Mouse (Mus musculus) stomach, postnatal 0 days (tissue): ENCODE data around the gene Pcsk2. TPM values are rescaled to one million over a fixed set of nuclear protein-coding genes. Genes with fewer than 3 reads are reported as not detected.
A peak's percentile ranks its signal among the peaks of the same experiment; 100 is the strongest.

Experiments
- ATAC-seq: fragments of 200-750 bp; cut with Nextera tagmentation; 2 replicates; pipeline ENCODE4 v1.8.0; 2017; ENCODE audit not compliant: low FRiP score, low TSS enrichment
- DNase-seq: peaks from one replicate; pipeline ENCODE4 v3.0.0-alpha.2; 2016; ENCODE audit warnings: low spot score
- H3K27ac ChIP-seq: fragments of 300-500 bp; sonication (generic); replicated peaks from 2 replicates; pipeline ENCODE4 v1.5.1; 2014; ENCODE audit warnings: mild to moderate bottlenecking, control low read depth
- H3K27me3 ChIP-seq: fragments of 300-500 bp; sonication (generic); 2 replicates; pipeline ENCODE4 v1.6.1; 2014; ENCODE audit warnings: low read length; ENCODE audit not compliant: control insufficient read depth, insufficient read depth
- H3K36me3 ChIP-seq: fragments of 300-500 bp; sonication (generic); 2 replicates; pipeline ENCODE4 v1.6.1; 2014; ENCODE audit warnings: low read length, mixed read lengths; ENCODE audit not compliant: control insufficient read depth, insufficient read depth
- H3K4me1 ChIP-seq: fragments of 300-500 bp; sonication (generic); replicated peaks from 2 replicates; pipeline ENCODE4 v1.6.1; 2014; ENCODE audit warnings: antibody characterized with exemption; ENCODE audit not compliant: control insufficient read depth, insufficient read depth
- H3K4me2 ChIP-seq: fragments of 300-500 bp; sonication (generic); replicated peaks from 2 replicates; pipeline ENCODE4 v1.6.1; 2014; ENCODE audit warnings: low read depth, mild to moderate bottlenecking, control low read depth, moderate library complexity
- H3K4me3 ChIP-seq: fragments of 300-500 bp; sonication (generic); 2 replicates; pipeline ENCODE4 v1.5.1; 2014; ENCODE audit warnings: low read depth, low read length, control low read depth
- H3K9ac ChIP-seq: fragments of 300-500 bp; sonication (generic); 2 replicates; pipeline ENCODE4 v1.6.1; 2014; ENCODE audit warnings: mild to moderate bottlenecking, low read length, control low read depth, mixed read lengths
- H3K9me3 ChIP-seq: fragments of 300-500 bp; sonication (generic); 2 replicates; pipeline ENCODE4 v1.6.1; 2016; ENCODE audit warnings: low read length; ENCODE audit not compliant: control insufficient read depth
- CTCF ChIP-seq: IDR thresholded peaks from 2 replicates; pipeline ENCODE4 v1.5.1; 2016; ENCODE audit warnings: antibody characterized with exemption, low read depth, mild to moderate bottlenecking, moderate library complexity
- EP300 ChIP-seq: optimal IDR thresholded peaks from 2 replicates; pipeline ENCODE3; 2016; ENCODE audit warnings: antibody characterized with exemption
- WGBS: fragments of 180-500 bp; shearing (Covaris S2); extraction: QIAGEN DNeasy Blood & Tissue Kit; methylation state at CpG from one replicate; pipeline ENCODE4 v1.1.7; 2014; 5-methylcytosine and 5-hydroxymethylcytosine counted together
- polyA plus RNA-seq: library from polyadenylated mRNA; unstranded; fragments of >200 nt; fragmentation: Nextera tagmentation; extraction: Ambion mirVana; gene quantifications from 2 replicates; pipeline ENCODE4 v1.2.1, GENCODE M21; 2015

Gene Pcsk2
- polyA plus RNA-seq, 1 experiment from 2014 or later: 0.80 TPM

DNA sequence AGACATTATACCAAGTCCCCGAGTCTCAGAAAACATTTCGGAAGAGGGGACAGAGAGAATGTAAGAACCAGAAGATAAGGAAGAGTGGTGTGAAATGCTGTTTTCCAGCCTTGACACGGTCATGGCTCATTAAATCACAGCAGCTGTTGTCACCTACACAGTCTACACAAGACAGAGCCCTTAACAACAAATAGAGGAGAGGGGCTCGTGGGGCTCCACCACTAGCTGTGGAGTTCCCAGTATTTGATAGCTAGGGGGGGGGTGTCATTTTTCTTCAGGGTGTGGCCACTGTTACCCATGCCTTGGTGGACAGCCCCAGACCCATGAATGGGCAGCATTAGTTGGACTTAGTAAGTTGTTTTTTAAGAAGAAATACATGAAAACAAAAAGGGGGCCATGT lies 266.3 kb downstream of the Pcsk2 start:
- Histone ChIP-seq H3K27ac (no peak overlapping the region), H3K9ac (no peak overlapping the region), H3K27me3 (no peaks in the 10 kb centered on the region), H3K4me2 (no peak overlapping the region), H3K9me3 (no peaks in the 10 kb centered on the region), H3K36me3 (no peaks in the 10 kb centered on the region), H3K4me1 (no peaks in the 10 kb centered on the region), H3K4me3 (no peak overlapping the region)
- DNase-seq (no peak), ATAC-seq (no peak)
- TF ChIP-seq CTCF: no peak
- TF ChIP-seq EP300: no peak
- WGBS: 66% methylated on average over 4 of the region's 4 CpGs

DNA sequence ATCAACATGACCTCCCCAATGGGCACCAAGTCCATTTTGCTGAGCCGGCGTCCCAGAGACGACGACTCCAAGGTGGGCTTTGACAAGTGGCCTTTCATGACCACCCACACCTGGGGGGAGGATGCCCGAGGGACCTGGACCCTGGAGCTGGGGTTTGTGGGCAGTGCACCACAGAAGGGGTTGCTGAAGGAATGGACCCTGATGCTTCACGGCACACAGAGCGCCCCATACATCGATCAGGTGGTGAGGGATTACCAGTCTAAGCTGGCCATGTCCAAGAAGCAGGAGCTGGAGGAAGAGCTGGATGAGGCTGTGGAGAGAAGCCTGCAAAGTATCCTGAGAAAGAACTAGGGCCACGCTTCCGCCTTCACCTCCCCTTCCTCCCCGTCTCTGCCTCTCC lies 267.5 kb downstream of the Pcsk2 start:
- H3K4me1 ChIP-seq: no peaks in the 10 kb centered on the region
- WGBS: 85% methylated on average over 10 of the region's 11 CpGs
- H3K36me3 ChIP-seq: no peaks in the 10 kb centered on the region
- no peak overlapping the region for H3K4me3 ChIP-seq
- H3K27ac ChIP-seq: no peak overlapping the region
- TF ChIP-seq EP300 (no peak), CTCF (no peak)
- DNase-seq (no peak), ATAC-seq (no peak)
- no peaks in the 10 kb centered on the region for H3K27me3 ChIP-seq
- H3K9me3 ChIP-seq: no peaks in the 10 kb centered on the region
- no peak overlapping the region for H3K4me2 ChIP-seq
- H3K9ac ChIP-seq: no peak overlapping the region

DNA sequence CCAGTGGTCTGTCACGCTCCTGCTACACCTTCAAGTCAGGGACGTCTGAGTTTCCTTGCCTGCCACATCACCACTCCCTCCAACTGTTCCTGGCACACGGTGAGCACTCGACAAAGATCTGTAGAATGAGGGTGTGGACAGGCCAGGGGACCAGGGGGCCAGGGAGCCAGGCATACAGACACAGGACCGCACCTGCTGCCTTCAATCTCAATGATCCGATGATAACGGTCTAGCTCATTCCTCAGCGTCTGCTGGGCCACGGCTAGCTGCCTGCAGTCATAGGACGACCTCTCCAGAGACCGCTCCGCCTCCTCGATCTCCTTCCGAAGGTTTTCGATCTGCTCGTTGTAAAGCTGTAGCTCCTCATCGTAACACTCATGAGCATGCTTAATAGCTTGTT lies 285.7 kb downstream of the Pcsk2 start:
- no peak for DNase-seq
- TF ChIP-seq CTCF (no peak), EP300 (no peak)
- no peaks in the 10 kb centered on the region for H3K36me3 ChIP-seq
- no peak overlapping the region for H3K4me2 ChIP-seq
- 61% methylated on average over 17 of the region's 17 CpGs for whole genome bisulfite sequencing
- no peaks in the 10 kb centered on the region for H3K4me1 ChIP-seq
- no peak; the same call in 1 of the 2 replicates for ATAC-seq
- H3K9ac ChIP-seq: no peak overlapping the region
- no peaks in the 10 kb centered on the region for H3K27me3 ChIP-seq
- no peak overlapping the region for H3K27ac ChIP-seq
- H3K4me3 ChIP-seq: no peak overlapping the region
- no peaks in the 10 kb centered on the region for H3K9me3 ChIP-seq

DNA sequence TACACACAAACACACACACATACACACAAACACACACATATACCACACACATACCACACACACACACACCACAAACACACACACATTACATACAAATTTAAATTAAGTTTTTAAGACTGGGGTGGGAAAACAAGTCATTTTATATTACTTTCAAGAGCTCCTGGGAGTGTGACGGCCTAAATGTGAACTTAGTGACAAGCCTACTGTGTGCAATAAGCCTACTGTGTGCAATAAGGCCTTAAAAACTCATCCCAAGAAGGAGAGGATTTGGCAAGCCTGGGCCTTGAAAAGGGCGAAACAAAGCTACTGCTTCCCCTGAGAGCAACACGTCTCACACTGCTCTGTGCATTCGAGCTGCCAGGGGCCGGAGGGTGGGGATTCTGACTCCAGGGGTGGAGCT lies 286.8 kb downstream of the Pcsk2 start:
- WGBS: 73% methylated on average over 5 of the region's 5 CpGs
- Histone ChIP-seq H3K9ac (no peak overlapping the region), H3K36me3 (no peaks in the 10 kb centered on the region), H3K27ac (no peak overlapping the region), H3K4me2 (no peak overlapping the region), H3K4me1 (no peaks in the 10 kb centered on the region), H3K4me3 (no peak overlapping the region), H3K27me3 (no peaks in the 10 kb centered on the region), H3K9me3 (no peaks in the 10 kb centered on the region)
- DNase-seq (no peak), ATAC-seq (no peak)
- TF ChIP-seq CTCF (no peak), EP300 (no peak)

DNA sequence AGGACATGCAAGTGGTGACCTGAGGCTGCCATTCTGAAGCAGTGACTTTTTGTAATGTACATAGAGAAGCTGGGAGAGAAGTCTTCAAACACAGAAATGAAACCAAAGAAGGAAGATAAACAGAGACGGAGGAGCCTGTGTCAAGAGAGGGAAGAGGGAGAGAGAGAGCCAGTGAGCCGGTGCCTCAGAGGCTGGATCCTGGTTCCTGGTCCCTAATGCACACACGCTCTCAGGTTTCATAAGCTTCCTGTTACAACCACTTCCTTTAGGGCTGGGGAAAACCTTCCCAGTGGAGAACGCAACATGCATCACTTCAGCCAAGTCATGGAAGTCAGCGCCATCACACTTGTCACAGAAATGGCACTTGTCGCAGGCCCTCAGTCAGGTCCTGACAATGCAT lies 288.1 kb downstream of the Pcsk2 start:
- no peak for TF ChIP-seq EP300
- TF ChIP-seq CTCF: no peak
- H3K27me3 ChIP-seq: no peaks in the 10 kb centered on the region
- H3K9me3 ChIP-seq: no peaks in the 10 kb centered on the region
- no peak overlapping the region for H3K4me2 ChIP-seq
- no peak overlapping the region for H3K4me3 ChIP-seq
- no peaks in the 10 kb centered on the region for H3K4me1 ChIP-seq
- H3K36me3 ChIP-seq: no peaks in the 10 kb centered on the region
- DNase-seq (peak; percentile 34), ATAC-seq (peak; percentile 50; the same call in 1 of the 2 replicates)
- 37% methylated on average over 6 of the region's 6 CpGs for WGBS
- no peak overlapping the region for H3K9ac ChIP-seq
- H3K27ac ChIP-seq: no peak overlapping the region

DNA sequence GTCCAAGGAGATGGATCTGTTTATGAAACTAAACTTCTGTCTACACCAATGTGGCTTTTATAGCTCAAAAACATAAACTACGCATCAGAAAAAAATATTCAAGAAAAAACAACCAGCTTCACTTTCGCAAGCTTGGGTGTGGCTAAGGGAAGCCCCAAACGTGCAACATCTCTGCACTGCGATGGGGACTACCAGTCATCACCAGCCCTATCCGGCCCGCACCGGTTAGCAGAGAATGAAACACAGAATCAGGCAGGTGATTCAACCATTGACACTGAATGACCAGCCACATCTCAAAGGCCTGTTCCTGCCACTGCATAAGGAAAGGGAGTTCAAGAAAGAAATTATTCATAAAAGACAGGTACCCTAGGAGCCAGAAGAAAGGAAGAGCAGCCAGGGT lies 289.9 kb downstream of the Pcsk2 start:
- ATAC-seq (no peak), DNase-seq (no peak)
- no peaks in the 10 kb centered on the region for H3K36me3 ChIP-seq
- H3K9ac ChIP-seq: no peak overlapping the region
- no peak overlapping the region for H3K4me2 ChIP-seq
- H3K27ac ChIP-seq: no peak overlapping the region
- H3K9me3 ChIP-seq: no peaks in the 10 kb centered on the region
- 71% methylated on average over 7 of the region's 7 CpGs for WGBS
- TF ChIP-seq EP300 (no peak), CTCF (no peak)
- no peaks in the 10 kb centered on the region for H3K4me1 ChIP-seq
- H3K4me3 ChIP-seq: no peak overlapping the region
- no peaks in the 10 kb centered on the region for H3K27me3 ChIP-seq
